Mouse (Mus musculus): ENCODE measurements around the gene Frmd4a.

DNA sequence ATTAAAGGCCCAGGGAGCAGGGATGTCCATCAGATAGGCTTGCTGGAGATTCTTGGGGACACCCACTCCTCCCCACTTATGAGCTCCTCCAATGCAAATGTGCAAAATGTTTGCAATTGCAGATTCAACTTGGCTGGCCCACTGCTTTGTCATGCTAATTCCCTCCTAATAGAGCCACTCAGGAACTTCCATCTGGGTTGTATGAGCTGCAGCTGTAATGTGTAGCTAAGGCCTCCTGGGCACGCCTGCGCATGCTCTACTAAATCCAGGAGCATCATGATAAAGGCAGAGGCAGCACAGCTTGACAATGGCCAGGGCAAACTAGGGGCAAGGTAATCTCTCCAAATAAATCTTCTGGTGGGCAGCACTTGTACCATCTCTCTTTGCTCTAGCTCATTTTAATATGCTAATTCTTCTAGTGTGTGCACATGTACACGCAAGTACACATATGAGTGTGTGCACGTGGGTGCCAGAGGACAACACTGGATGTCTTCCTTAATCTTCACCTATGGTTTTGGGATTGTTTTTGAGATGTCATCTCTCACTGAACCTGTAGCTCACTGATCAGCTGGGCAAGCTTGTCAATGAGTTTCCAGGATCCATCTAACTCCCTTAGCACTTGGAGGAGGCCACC, 403.3 kb downstream of the Frmd4a start:
- no peak for TF ChIP-seq POLR2A (IDR thresholded peaks at IDR 0.05; ENCODE audit: low read depth, low read length)
- TF ChIP-seq CTCF (IDR thresholded peaks at IDR 0.05; ENCODE audit: extremely low read depth, insufficient read length, insufficient replicate concordance, low read depth, low read length), result no peak
